Mouse (Mus musculus) MEL (cell line): ENCODE data around the gene Tldc2. TPM values are rescaled to one million over a fixed set of nuclear protein-coding genes. Genes with fewer than 3 reads are reported as not detected.

Experiments used
- DNase-seq: peaks from one replicate; pipeline ENCODE4 v3.0.0; 2011; ENCODE audit warnings: low read depth, low spot score
- H3K27ac ChIP-seq: 2 replicates; pipeline ENCODE4 v1.5.1; 2012; ENCODE audit warnings: low read depth, mild to moderate bottlenecking, control low read depth, low read length, moderate library complexity; ENCODE audit not compliant: control insufficient read depth
- H3K27me3 ChIP-seq, 2 experiments: fragments of 150-350 bp in 1 of 2; sonication (generic) in 1 of 2; 2 replicates each; pipeline ENCODE4 v1.6.1; 2012; ENCODE audit warnings: low read length in 2 of 2, mild to moderate bottlenecking in 2 of 2, improper control_type of control experiment in 1 of 2, moderate library complexity in 1 of 2; ENCODE audit not compliant: insufficient read depth in 2 of 2, control insufficient read depth in 1 of 2
- H3K36me3 ChIP-seq, 2 experiments: 2 replicates each; pipeline ENCODE4 v1.6.1; 2012 to 2014; ENCODE audit warnings: low read length in 2 of 2, improper control_type of control experiment in 1 of 2, inconsistent platforms in 1 of 2, mild to moderate bottlenecking in 1 of 2; ENCODE audit not compliant: insufficient read depth in 2 of 2, control insufficient read depth in 1 of 2
- H3K4me1 ChIP-seq, 2 experiments: fragments of 150-350 bp in 1 of 2; sonication (generic) in 1 of 2; 2 replicates each; pipeline ENCODE4 v1.6.1; 2012; ENCODE audit warnings: low read length in 2 of 2, improper control_type of control experiment in 1 of 2, mild to moderate bottlenecking in 1 of 2; ENCODE audit not compliant: insufficient read depth in 2 of 2, control insufficient read depth in 1 of 2
- H3K4me3 ChIP-seq, 2 experiments: fragments of 150-350 bp in 1 of 2; sonication (generic) in 1 of 2; 2 replicates each; pipeline ENCODE4 v1.5.1; 2012; ENCODE audit warnings: low read depth in 2 of 2, low read length in 2 of 2, mild to moderate bottlenecking in 2 of 2, moderate library complexity in 2 of 2, control low read depth in 1 of 2, improper control_type of control experiment in 1 of 2; ENCODE audit not compliant: control insufficient read depth in 1 of 2, insufficient read depth in 1 of 2
- H3K79me2 ChIP-seq: 2 replicates; pipeline ENCODE4 v1.6.1; 2012; ENCODE audit warnings: mild to moderate bottlenecking, low read length, moderate library complexity; ENCODE audit not compliant: control insufficient read depth, poor library complexity, insufficient read depth
- H3K9ac ChIP-seq: 2 replicates; pipeline ENCODE4 v1.6.1; 2012; ENCODE audit warnings: low read depth, mild to moderate bottlenecking, control low read depth, low read length, moderate library complexity; ENCODE audit not compliant: control insufficient read depth, poor library complexity, severe bottlenecking
- H3K9me3 ChIP-seq: fragments of 150-350 bp; sonication (generic); replicated peaks from 2 replicates; pipeline ENCODE4 v1.6.1; 2012; ENCODE audit warnings: mild to moderate bottlenecking, low read length, improper control_type of control experiment, moderate library complexity; ENCODE audit not compliant: insufficient read depth
- CHD2 ChIP-seq: IDR thresholded peaks from 2 replicates; pipeline ENCODE4 v1.6.1; 2011; ENCODE audit warnings: low read length, improper control_type of control experiment
- CTCF ChIP-seq, 3 experiments: IDR thresholded peaks in 2 of 3; conservative IDR thresholded peaks in 1 of 3; 2 replicates each; pipeline ENCODE4 v1.5.1; 2011 to 2012; ENCODE audit warnings: low read length in 3 of 3, low read depth in 2 of 3, mild to moderate bottlenecking in 2 of 3, improper control_type of control experiment in 1 of 3, inconsistent platforms in 1 of 3, mixed read lengths in 1 of 3, moderate library complexity in 1 of 3; ENCODE audit not compliant: control insufficient read depth in 1 of 3, insufficient read depth in 1 of 3, poor library complexity in 1 of 3, severe bottlenecking in 1 of 3
- E2F4 ChIP-seq: IDR thresholded peaks from 2 replicates; pipeline ENCODE4 v1.6.1; 2011; ENCODE audit warnings: low read depth, low read length, improper control_type of control experiment, borderline replicate concordance
- HCFC1 ChIP-seq: IDR thresholded peaks from 2 replicates; pipeline ENCODE4 v1.6.1; 2012; ENCODE audit warnings: low read depth, mild to moderate bottlenecking, inconsistent platforms, low read length, improper control_type of control experiment, moderate library complexity
- KAT2A ChIP-seq: conservative IDR thresholded peaks from 2 replicates; pipeline ENCODE4 v1.6.1; 2012; ENCODE audit warnings: low read depth, low read length, improper control_type of control experiment, inconsistent platforms
- MXI1 ChIP-seq: IDR thresholded peaks from 2 replicates; pipeline ENCODE4 v1.6.1; 2011; ENCODE audit warnings: mild to moderate bottlenecking, low read depth, low read length, improper control_type of control experiment
- MYB ChIP-seq: IDR thresholded peaks from 2 replicates; pipeline ENCODE4 v1.6.1; 2011; ENCODE audit warnings: mild to moderate bottlenecking, low read depth, low read length, improper control_type of control experiment
- MYC ChIP-seq: IDR thresholded peaks from 2 replicates; pipeline ENCODE4 v1.6.1; 2011; ENCODE audit warnings: low read depth, mild to moderate bottlenecking, low read length, improper control_type of control experiment, moderate library complexity
- POLR2AphosphoS2 ChIP-seq: IDR thresholded peaks from 2 replicates; pipeline ENCODE4 v1.6.1; 2011; ENCODE audit warnings: low read length, improper control_type of control experiment
- POLR2AphosphoS5 ChIP-seq: IDR thresholded peaks from 2 replicates; pipeline ENCODE4 v1.6.1; 2012; ENCODE audit warnings: low read depth, borderline replicate concordance, mild to moderate bottlenecking, inconsistent platforms, low read length, moderate library complexity, mixed read lengths
- RAD21 ChIP-seq: IDR thresholded peaks from 2 replicates; pipeline ENCODE4 v1.6.1; 2011; ENCODE audit warnings: mild to moderate bottlenecking, low read depth, low read length, improper control_type of control experiment
- SIN3A ChIP-seq: IDR thresholded peaks from 2 replicates; pipeline ENCODE4 v1.6.1; 2012; ENCODE audit warnings: low read length, improper control_type of control experiment, inconsistent platforms
- SMC3 ChIP-seq: IDR thresholded peaks from 2 replicates; pipeline ENCODE4 v1.6.1; 2011; ENCODE audit warnings: low read depth, low read length, improper control_type of control experiment
- TAL1 ChIP-seq: IDR thresholded peaks from 2 replicates; pipeline ENCODE4 v1.6.1; 2012; ENCODE audit warnings: mild to moderate bottlenecking, inconsistent platforms, low read length, moderate library complexity, mixed read lengths
- USF1 ChIP-seq: IDR thresholded peaks from 2 replicates; pipeline ENCODE4 v1.6.1; 2014; ENCODE audit warnings: low read depth, mild to moderate bottlenecking, inconsistent platforms, low read length, improper control_type of control experiment, moderate library complexity
- ZC3H11A ChIP-seq: IDR thresholded peaks from 2 replicates; pipeline ENCODE4 v1.6.1; 2012; ENCODE audit warnings: low read depth, mild to moderate bottlenecking, inconsistent platforms, low read length, improper control_type of control experiment
- ZMIZ1 ChIP-seq: IDR thresholded peaks from 2 replicates; pipeline ENCODE4 v1.6.1; 2012; ENCODE audit warnings: low read depth, mild to moderate bottlenecking, inconsistent platforms, low read length, improper control_type of control experiment, moderate library complexity
- polyA plus RNA-seq, 2 experiments: library from polyadenylated mRNA; stranded (reverse) in 1 of 2; unstranded in 1 of 2; fragments of >175 nt in 1 of 2; fragments of >200 nt in 1 of 2; gene quantifications; 2 replicates each; pipeline versions ENCODE4 v1.2.1 to v1.2.4; 2012; ENCODE audit warnings: low replicate concordance in 2 of 2, low read depth in 1 of 2; ENCODE audit not compliant: insufficient read length in 2 of 2, insufficient read depth in 1 of 2, missing spikeins in 1 of 2
- total RNA-seq: library from RNA; depleted of rRNA; stranded (reverse); fragments of 300-350 nt; gene quantifications from 2 replicates; pipeline ENCODE4 v1.2.3, GENCODE M21; 2012; rRNA removed

Gene Tldc2
- total RNA-seq (not detected in 2 replicates), polyA plus RNA-seq (not detected)

- no peaks in the 10 kb centered on the region for H3K36me3 ChIP-seq
- no peak for TF ChIP-seq MXI1
- no peak for TF ChIP-seq USF1
- no peak for TF ChIP-seq MYC
- TF ChIP-seq ZC3H11A: no peak
- TF ChIP-seq E2F4: no peak
- no peak for TF ChIP-seq POLR2AphosphoS5
- no peak for TF ChIP-seq RAD21
- H3K79me2 ChIP-seq: no peaks in the 10 kb centered on the region
- no peaks in the 10 kb centered on the region for H3K9me3 ChIP-seq
- H3K27me3 ChIP-seq: peaks cover 0 to 11% of the 10 kb centered on the region in 2 experiments; a peak in 2 of 4 replicates
- H3K9ac ChIP-seq: no peak within 1 kb of the TSS
- H3K4me1 ChIP-seq: no peaks in the 10 kb centered on the region; a peak in 1 of 4 replicates
- DNase-seq: no peak
- H3K27ac ChIP-seq: no peak within 1 kb of the TSS
- no peak within 1 kb of the TSS for H3K4me3 ChIP-seq
Observed at GRCm38 (mm10) chr2:157086796-157087195, at the start of gene Tldc2. Gene Tldc2, plus strand, starts transcription at chr2:157087055.

- TF ChIP-seq CTCF (IDR thresholded peaks at IDR 0.05 in 2 of 3, conservative IDR thresholded peaks at IDR 0.05 in 1 of 3; ENCODE audit: control insufficient read depth in 1 of 3, insufficient read depth in 1 of 3, low read depth in 2 of 3, low read length in 3 of 3, poor library complexity in 1 of 3, severe bottlenecking in 1 of 3): no peak
- no peak for TF ChIP-seq ZC3H11A
- no peak for TF ChIP-seq POLR2AphosphoS2
- TF ChIP-seq ZMIZ1: no peak
- no peaks in the 10 kb centered on the region for H3K4me1 ChIP-seq
- no peak for DNase-seq
- H3K27ac ChIP-seq: no peak overlapping the region
- no peaks in the 10 kb centered on the region for H3K79me2 ChIP-seq
- no peaks in the 10 kb centered on the region for H3K36me3 ChIP-seq
- H3K27me3 ChIP-seq: 0 out of 4 replicates have a peak, but pooled peaks cover 0 to 2% of the 10 kb centered on the region in 2 experiments
- no peaks in the 10 kb centered on the region for H3K9me3 ChIP-seq
- no peak overlapping the region for H3K9ac ChIP-seq
- no peak overlapping the region for H3K4me3 ChIP-seq
Observed at GRCm38 (mm10) chr2:157037303-157037702, 49.6 kb upstream of the Tldc2 start.

GRCm38 (mm10) chr2:157039900-157040648 lies 46.8 kb upstream of the Tldc2 start:
- Histone ChIP-seq H3K4me3 (peak overlapping the region in 1 of 2 experiments; percentile 25; a peak in 1 of 4 replicates), H3K79me2 (no peaks in the 10 kb centered on the region), H3K27me3 (0 out of 4 replicates have a peak, but pooled peaks cover 0 to 2% of the 10 kb centered on the region in 2 experiments), H3K36me3 (no peaks in the 10 kb centered on the region), H3K9ac (peak overlapping the region; percentile 39), H3K9me3 (no peaks in the 10 kb centered on the region), H3K4me1 (no peaks in the 10 kb centered on the region), H3K27ac (no peak overlapping the region)
- peak; percentile 22; the same call in 1 of the 2 replicates for TF ChIP-seq SMC3
- peak; percentile 61; the same call in 1 of the 2 replicates for TF ChIP-seq MXI1
- TF ChIP-seq POLR2AphosphoS5: no peak
- TF ChIP-seq CTCF (IDR thresholded peaks at IDR 0.05 in 2 of 3, conservative IDR thresholded peaks at IDR 0.05 in 1 of 3; ENCODE audit: control insufficient read depth in 1 of 3, insufficient read depth in 1 of 3, low read depth in 2 of 3, low read length in 3 of 3, poor library complexity in 1 of 3, severe bottlenecking in 1 of 3): peak in 2 of 3 experiments; percentile 43 to 62; a peak in 4 of 6 replicates
- TF ChIP-seq MYB: no peak
- TF ChIP-seq HCFC1: no peak
- no peak for TF ChIP-seq SIN3A
- TF ChIP-seq MYC: 0 out of 2 replicates have a peak, but pooled peaks have one; percentile 21
- TF ChIP-seq CHD2: no peak
- no peak for TF ChIP-seq KAT2A
- no peak for TF ChIP-seq TAL1
- peak; percentile 72 for DNase-seq
